Mouse (Mus musculus) spleen, adult 2 months (tissue): Measurements from ENCODE around the gene Ehmt2.

Source experiments
- CTCF ChIP-seq: fragments of 200-500 bp; IDR thresholded peaks from 2 replicates; pipeline ENCODE4 v1.5.1; 2011; ENCODE audit warnings: mild to moderate bottlenecking, inconsistent platforms; ENCODE audit not compliant: insufficient read depth, insufficient read length, insufficient replicate concordance; ENCODE audit errors: extremely low read depth
- POLR2A ChIP-seq: fragments of 200-500 bp; IDR thresholded peaks from 2 replicates; pipeline ENCODE4 v1.6.1; 2011; ENCODE audit warnings: low read depth, low read length, inconsistent platforms

DNA sequence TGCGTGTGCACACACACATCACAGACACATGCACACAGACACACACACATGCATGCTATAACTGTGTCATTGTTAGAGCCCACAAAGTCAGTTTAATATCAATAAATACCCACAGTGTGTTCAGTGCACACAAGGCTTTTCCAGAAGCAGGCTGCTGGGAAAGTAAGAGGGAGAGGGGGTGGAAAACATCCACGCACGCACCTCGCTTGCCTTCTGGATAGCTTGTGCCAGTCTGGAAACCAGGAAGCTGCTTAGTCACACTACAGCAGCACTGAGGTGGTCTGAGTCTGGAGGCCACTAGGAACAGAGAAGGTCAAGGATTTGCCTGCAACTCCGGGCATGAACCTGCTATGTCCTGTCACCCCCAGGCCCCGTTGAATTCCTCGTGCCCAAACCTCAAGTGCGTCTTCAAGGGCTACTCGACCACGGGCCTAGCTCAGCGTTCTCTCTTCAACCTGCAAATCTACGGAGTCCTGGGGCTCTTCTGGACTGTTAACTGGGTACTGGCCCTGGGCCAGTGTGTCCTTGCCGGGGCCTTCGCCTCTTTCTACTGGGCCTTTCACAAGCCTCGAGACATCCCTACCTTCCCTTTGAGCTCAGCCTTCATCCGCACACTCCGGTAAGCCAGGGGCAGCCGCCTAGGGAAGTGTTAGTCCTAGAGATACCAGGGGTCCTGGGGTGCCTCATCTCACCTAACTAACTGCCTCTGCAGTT lies 29.2 kb downstream of the Ehmt2 start:
- TF ChIP-seq CTCF: no peak
- TF ChIP-seq POLR2A: no peak
